Mouse (Mus musculus) heart, postnatal 4 days (tissue): ENCODE measurements at regions not wholly inside any gene's neighbourhood (a gene's known extent, or its start where the extent isn't known, plus 50 kb on each side); places are given as distances from the start of the nearest gene placed in this dataset.

Source experiments
- DNase-seq: peaks from one replicate; pipeline ENCODE4 v3.0.0; 2021

GRCm38 (mm10) chr15:25117980-25118379, 295.6 kb downstream of the Basp1 start:
- peak; percentile 56 for DNase-seq

- DNase-seq: no peak
Observed at GRCm38 (mm10) chr15:25102727-25103126, 310.8 kb downstream of the Basp1 start.

- no peak for DNase-seq
Observed at GRCm38 (mm10) chr15:25093758-25094157, 319.8 kb downstream of the Basp1 start.

GRCm38 (mm10) chr15:25069701-25070100, 343.9 kb downstream of the Basp1 start:
- DNase-seq: no peak

GRCm38 (mm10) chr15:25059347-25059746, 354.2 kb downstream of the Basp1 start:
- no peak for DNase-seq

- peak; percentile 53 for DNase-seq
Observed at GRCm38 (mm10) chr15:25047875-25048274, 365.7 kb downstream of the Basp1 start.

GRCm38 (mm10) chr15:25046514-25047138, 366.9 kb downstream of the Basp1 start:
- no peak for DNase-seq

- no peak for DNase-seq
Observed at GRCm38 (mm10) chr15:25036231-25036630, 377.3 kb downstream of the Basp1 start.

- no peak for DNase-seq
Observed at GRCm38 (mm10) chr15:25027865-25028264, 385.7 kb downstream of the Basp1 start.

GRCm38 (mm10) chr15:25026786-25027461, 386.6 kb downstream of the Basp1 start:
- DNase-seq: no peak

- DNase-seq: no peak
Observed at GRCm38 (mm10) chr15:25026351-25026750, 387.2 kb downstream of the Basp1 start.

GRCm38 (mm10) chr15:25020916-25021315, 392.6 kb downstream of the Basp1 start:
- no peak for DNase-seq

GRCm38 (mm10) chr15:25019352-25019941, 394.1 kb downstream of the Basp1 start:
- no peak for DNase-seq

- no peak for DNase-seq
Observed at GRCm38 (mm10) chr15:25018937-25019336, 394.6 kb downstream of the Basp1 start.

GRCm38 (mm10) chr15:25007720-25008119, 405.8 kb downstream of the Basp1 start:
- DNase-seq: no peak

GRCm38 (mm10) chr15:25000171-25000570, 413.4 kb downstream of the Basp1 start:
- DNase-seq: no peak

GRCm38 (mm10) chr15:24993325-24993673, 420.3 kb downstream of the Basp1 start:
- no peak for DNase-seq

- no peak for DNase-seq
Observed at GRCm38 (mm10) chr15:24992665-24993324, 420.8 kb downstream of the Basp1 start.

GRCm38 (mm10) chr15:24990082-24990786, 423.3 kb downstream of the Basp1 start:
- DNase-seq: no peak

- no peak for DNase-seq
Observed at GRCm38 (mm10) chr15:24980841-24981240, 432.7 kb downstream of the Basp1 start.

GRCm38 (mm10) chr15:24972020-24972419, 441.5 kb downstream of the Basp1 start:
- DNase-seq: no peak

- DNase-seq: no peak
Observed at GRCm38 (mm10) chr15:24969391-24969812, 444.2 kb downstream of the Basp1 start.
